Mouse (Mus musculus) ES-Bruce4 (cell line): ENCODE measurements around the gene Pcsk2. TPM values are rescaled to one million over a fixed set of nuclear protein-coding genes. Genes with fewer than 3 reads are reported as not detected.

Experiments
- H3K27ac ChIP-seq: 2 replicates; pipeline ENCODE4 v1.5.1; 2012; ENCODE audit warnings: low read length, inconsistent platforms; ENCODE audit not compliant: insufficient read depth
- H3K27me3 ChIP-seq: 2 replicates; pipeline ENCODE4 v1.6.1; 2012; ENCODE audit warnings: mild to moderate bottlenecking, low read length, inconsistent platforms; ENCODE audit not compliant: control insufficient read depth, poor library complexity, insufficient read depth, severe bottlenecking
- H3K36me3 ChIP-seq: 2 replicates; pipeline ENCODE4 v1.6.1; 2012; ENCODE audit warnings: inconsistent platforms, mild to moderate bottlenecking, low read length, moderate library complexity; ENCODE audit not compliant: control insufficient read depth, poor library complexity, insufficient read depth, severe bottlenecking
- H3K4me1 ChIP-seq: one replicate; pipeline ENCODE4 v1.8.1; 2011; ENCODE audit warnings: low read length; ENCODE audit not compliant: control insufficient read depth, insufficient read depth
- H3K4me3 ChIP-seq: 2 replicates; pipeline ENCODE4 v1.5.1; 2011; ENCODE audit warnings: low read depth, mild to moderate bottlenecking, low read length
- H3K9ac ChIP-seq: 2 replicates; pipeline ENCODE4 v1.6.1; 2012; ENCODE audit warnings: low read depth, mild to moderate bottlenecking, inconsistent platforms; ENCODE audit not compliant: poor library complexity, severe bottlenecking
- H3K9me3 ChIP-seq: replicated peaks from 2 replicates; pipeline ENCODE4 v1.6.1; 2012; ENCODE audit warnings: mild to moderate bottlenecking, low read length, inconsistent platforms; ENCODE audit not compliant: control insufficient read depth, poor library complexity, insufficient read depth, severe bottlenecking
- CTCF ChIP-seq: IDR thresholded peaks from one replicate; pipeline ENCODE4 v1.8.1; 2011; ENCODE audit warnings: low read depth, low read length
- EP300 ChIP-seq: IDR thresholded peaks from 2 replicates; pipeline ENCODE4 v1.6.1; 2011; ENCODE audit warnings: low read depth, low read length; ENCODE audit not compliant: insufficient read depth
- POLR2A ChIP-seq: IDR thresholded peaks from one replicate; pipeline ENCODE4 v1.8.1; 2011; ENCODE audit warnings: low read length; ENCODE audit not compliant: insufficient read depth
- polyA plus RNA-seq: library from polyadenylated mRNA; stranded (reverse); fragments of >200 nt; gene quantifications from 2 replicates; pipeline ENCODE4 v1.2.4, GENCODE M21; 2011; ENCODE audit warnings: low read depth; ENCODE audit not compliant: missing spikeins, insufficient read depth, insufficient read length

The Pcsk2 gene
- polyA plus RNA-seq, 1 experiment: 1.1 TPM

DNA sequence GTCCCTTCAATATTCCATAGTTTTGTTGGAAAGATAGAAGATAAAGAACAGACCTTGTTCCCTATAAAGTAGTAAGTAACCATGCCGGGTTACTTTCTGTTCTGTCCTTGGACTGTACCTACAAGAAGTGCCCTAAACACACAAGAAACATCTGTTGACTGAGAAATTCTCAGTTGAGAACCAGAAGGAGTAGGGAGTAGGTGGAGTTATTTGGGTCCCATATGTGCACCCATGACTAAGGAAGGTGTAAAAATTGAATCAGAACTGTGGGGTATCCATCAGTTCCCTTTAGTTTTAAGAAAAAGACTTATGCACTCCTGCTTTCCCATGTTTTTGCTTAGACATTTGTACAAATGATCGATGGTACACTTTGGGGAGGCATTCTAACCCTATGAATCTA is 137.6 kb downstream of the Pcsk2 start:
- Histone ChIP-seq H3K36me3 (no peaks in the 10 kb centered on the region), H3K9me3 (no peaks in the 10 kb centered on the region), H3K4me3 (no peak overlapping the region), H3K27me3 (no peaks in the 10 kb centered on the region), H3K27ac (no peak overlapping the region), H3K9ac (no peak overlapping the region), H3K4me1 (peaks cover 8% of the 10 kb centered on the region)
- TF ChIP-seq POLR2A: no peak
- TF ChIP-seq CTCF: no peak
- no peak for TF ChIP-seq EP300

DNA sequence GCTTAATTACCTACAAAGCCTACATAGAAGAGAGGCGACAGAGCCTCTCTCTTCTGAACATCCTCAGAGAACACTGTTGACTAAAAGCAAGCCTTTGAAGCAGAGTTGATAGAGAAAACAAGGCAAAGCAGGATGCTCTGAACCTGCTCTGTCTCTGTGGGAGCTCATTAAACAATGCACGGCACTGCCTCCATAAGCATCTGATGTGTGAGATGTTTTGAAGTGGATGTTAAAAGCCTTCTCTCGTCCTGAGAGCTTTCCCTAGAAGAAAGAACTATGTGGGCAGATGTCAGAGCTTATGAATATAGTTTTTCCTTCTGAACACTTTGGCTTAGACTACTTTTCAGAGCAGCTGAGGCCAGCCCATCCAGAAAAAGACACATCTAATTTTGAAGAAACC is 145.3 kb downstream of the Pcsk2 start:
- Histone ChIP-seq H3K27me3 (no peaks in the 10 kb centered on the region), H3K36me3 (no peaks in the 10 kb centered on the region), H3K9me3 (peaks cover 3% of the 10 kb centered on the region; the same call in 1 of the 2 replicates), H3K4me3 (no peak overlapping the region), H3K4me1 (no peaks in the 10 kb centered on the region), H3K27ac (no peak overlapping the region), H3K9ac (no peak overlapping the region)
- no peak for TF ChIP-seq POLR2A
- TF ChIP-seq EP300: no peak
- no peak for TF ChIP-seq CTCF

DNA sequence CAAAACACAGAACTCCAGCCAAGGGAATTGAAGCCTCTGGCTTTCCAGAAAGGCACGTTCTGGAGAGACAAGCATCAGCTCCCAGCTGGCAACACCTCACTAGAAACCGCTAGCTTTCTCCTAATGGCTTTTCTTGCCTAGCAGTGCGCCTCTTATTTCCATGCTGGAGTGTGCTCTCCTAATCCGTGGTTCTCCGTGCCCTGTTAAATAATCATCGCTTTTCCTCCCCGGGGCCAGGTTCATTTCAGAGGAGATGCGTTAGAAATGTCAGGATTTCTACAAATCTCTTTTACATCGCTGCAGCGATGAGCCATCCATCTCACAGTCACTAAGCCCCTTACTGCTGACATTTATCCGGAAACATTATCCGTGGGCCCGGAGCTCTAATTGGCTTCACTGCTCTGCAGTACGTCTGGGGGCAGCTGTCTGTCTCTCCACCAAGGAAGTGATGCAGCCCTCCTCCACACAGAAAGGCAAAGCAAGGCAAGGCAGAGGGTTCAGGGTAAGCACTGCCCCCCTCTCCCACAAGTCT is 150.1 kb downstream of the Pcsk2 start:
- TF ChIP-seq POLR2A (no peak), EP300 (no peak), CTCF (no peak)
- Histone ChIP-seq H3K36me3 (no peaks in the 10 kb centered on the region), H3K9me3 (peaks cover 8% of the 10 kb centered on the region; the same call in 1 of the 2 replicates), H3K27ac (no peak overlapping the region), H3K4me1 (no peaks in the 10 kb centered on the region), H3K27me3 (no peaks in the 10 kb centered on the region), H3K9ac (no peak overlapping the region), H3K4me3 (no peak overlapping the region)

DNA sequence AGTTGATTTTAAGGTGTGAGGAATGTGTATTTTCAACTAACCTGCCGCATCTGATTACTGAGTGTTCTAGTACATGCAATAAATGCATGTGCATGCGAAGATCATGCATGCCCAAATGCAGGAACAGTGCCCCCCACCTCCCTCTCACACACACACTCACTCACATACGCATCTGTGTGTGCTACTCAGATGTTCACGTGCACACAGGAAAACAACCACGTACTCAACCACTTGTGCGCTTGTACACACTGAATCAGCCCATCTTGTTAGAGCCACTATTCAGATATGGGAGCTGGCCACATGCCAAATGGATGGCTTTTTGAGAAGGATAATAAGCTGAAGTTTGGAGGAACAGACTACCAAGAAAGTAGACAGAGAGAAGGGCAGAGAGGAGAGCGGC is 150.7 kb downstream of the Pcsk2 start:
- H3K9me3 ChIP-seq: peaks cover 8% of the 10 kb centered on the region; the same call in 1 of the 2 replicates
- no peak overlapping the region for H3K9ac ChIP-seq
- H3K36me3 ChIP-seq: no peaks in the 10 kb centered on the region
- H3K27ac ChIP-seq: no peak overlapping the region
- no peaks in the 10 kb centered on the region for H3K27me3 ChIP-seq
- TF ChIP-seq CTCF: no peak
- no peak for TF ChIP-seq EP300
- no peak for TF ChIP-seq POLR2A
- H3K4me3 ChIP-seq: no peak overlapping the region
- H3K4me1 ChIP-seq: no peaks in the 10 kb centered on the region

DNA sequence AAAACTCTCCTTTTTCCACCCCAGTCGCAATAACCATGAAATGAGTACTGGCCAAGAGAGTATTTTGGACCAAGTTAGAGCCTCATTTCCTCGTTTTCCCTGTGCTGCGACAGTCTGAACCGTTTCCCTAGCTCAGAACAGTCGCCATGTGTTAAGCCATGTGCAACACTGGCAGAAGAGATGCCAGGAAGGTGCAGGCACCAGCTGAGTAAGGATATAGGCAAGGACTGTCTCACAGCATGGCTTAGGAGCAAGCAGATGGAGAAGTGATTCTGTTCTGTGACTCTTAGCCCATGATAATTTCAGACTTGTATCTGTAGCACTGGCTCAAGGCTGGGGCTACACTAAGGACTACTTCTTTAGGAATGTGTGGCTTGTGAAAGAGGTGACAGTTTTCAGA is 155.2 kb downstream of the Pcsk2 start:
- Histone ChIP-seq H3K4me3 (no peak overlapping the region), H3K27ac (no peak overlapping the region), H3K36me3 (no peaks in the 10 kb centered on the region), H3K4me1 (no peaks in the 10 kb centered on the region), H3K27me3 (no peaks in the 10 kb centered on the region), H3K9ac (no peak overlapping the region), H3K9me3 (peaks cover 5% of the 10 kb centered on the region; the same call in 1 of the 2 replicates)
- TF ChIP-seq CTCF (no peak), EP300 (no peak), POLR2A (no peak)

DNA sequence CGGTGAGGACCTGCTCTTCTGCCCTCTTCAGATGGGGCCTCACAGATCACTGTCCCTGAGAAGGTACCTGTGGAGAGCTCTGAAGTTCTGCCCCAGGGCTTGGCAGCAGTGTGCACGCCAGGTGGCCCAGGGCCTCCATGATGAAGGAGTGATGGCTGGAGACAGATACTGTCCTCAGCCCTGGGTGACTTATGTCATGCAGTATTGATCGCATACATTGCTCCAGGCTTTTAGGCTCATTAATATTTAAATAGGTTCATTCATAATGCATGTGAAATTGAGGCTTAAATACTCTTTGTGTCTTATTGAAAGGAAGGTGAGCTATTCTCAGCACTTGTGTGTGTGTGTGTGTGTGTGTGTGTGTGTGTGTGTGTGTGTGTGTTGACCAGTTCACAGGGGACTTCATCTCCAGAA is 157.0 kb downstream of the Pcsk2 start:
- Histone ChIP-seq H3K4me1 (no peaks in the 10 kb centered on the region), H3K9me3 (peaks cover 5% of the 10 kb centered on the region; the same call in 1 of the 2 replicates)
- TF ChIP-seq POLR2A (no peak), EP300 (no peak), CTCF (no peak)

DNA sequence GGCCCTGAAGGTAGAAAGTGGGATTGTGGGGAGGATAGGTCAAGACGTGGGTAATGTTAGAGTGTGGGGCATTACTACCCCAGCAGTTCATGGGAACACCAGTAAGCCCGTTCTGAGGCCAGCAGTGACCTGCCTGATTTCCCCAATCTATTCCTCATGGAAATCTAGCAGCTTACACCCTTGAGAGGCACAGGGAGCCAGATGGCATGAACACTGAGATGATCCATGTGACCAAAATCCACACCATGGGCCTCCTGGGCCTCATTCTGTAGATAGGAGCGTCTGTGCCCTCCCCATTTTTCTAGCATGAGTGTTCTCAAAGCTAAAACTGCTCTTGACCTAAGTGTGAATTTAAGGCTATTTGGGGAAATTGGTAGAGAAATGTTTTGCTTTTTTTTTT is 162.2 kb downstream of the Pcsk2 start:
- H3K27ac ChIP-seq: no peak overlapping the region
- no peaks in the 10 kb centered on the region for H3K27me3 ChIP-seq
- H3K4me1 ChIP-seq: no peaks in the 10 kb centered on the region
- H3K9ac ChIP-seq: no peak overlapping the region
- no peaks in the 10 kb centered on the region for H3K9me3 ChIP-seq
- TF ChIP-seq EP300 (no peak), CTCF (no peak), POLR2A (no peak)
- H3K4me3 ChIP-seq: no peak overlapping the region
- H3K36me3 ChIP-seq: no peaks in the 10 kb centered on the region

More for the DNA sequence above, 157.0 kb downstream of the Pcsk2 start:
- no peaks in the 10 kb centered on the region for H3K36me3 ChIP-seq
- no peaks in the 10 kb centered on the region for H3K27me3 ChIP-seq
- H3K9ac ChIP-seq: no peak overlapping the region
- no peak overlapping the region for H3K4me3 ChIP-seq
- H3K27ac ChIP-seq: no peak overlapping the region
